Mouse (Mus musculus) hindbrain, embryonic 12.5 days (tissue): Measurements from ENCODE around the gene Foxs1. TPM values are rescaled to one million over a fixed set of nuclear protein-coding genes. Genes with fewer than 3 reads are reported as not detected.

Source experiments
- ATAC-seq: fragments of 200-750 bp; cut with Nextera tagmentation; 2 replicates; pipeline ENCODE4 v1.8.0; 2017; ENCODE audit warnings: moderate TSS enrichment; ENCODE audit not compliant: low FRiP score
- H3K27ac ChIP-seq: fragments of 300-500 bp; sonication (generic); 2 replicates; pipeline ENCODE4 v1.5.1; 2016; ENCODE audit warnings: mild to moderate bottlenecking
- H3K27me3 ChIP-seq: fragments of 300-500 bp; sonication (generic); 2 replicates; pipeline ENCODE4 v1.6.1; 2016; ENCODE audit warnings: mild to moderate bottlenecking
- H3K36me3 ChIP-seq: fragments of 300-500 bp; sonication (generic); 2 replicates; pipeline ENCODE4 v1.6.1; 2016; ENCODE audit warnings: mild to moderate bottlenecking
- H3K4me1 ChIP-seq: fragments of 300-500 bp; sonication (generic); 2 replicates; pipeline ENCODE4 v1.6.1; 2016
- H3K4me2 ChIP-seq: fragments of 300-500 bp; sonication (generic); replicated peaks from 2 replicates; pipeline ENCODE4 v1.6.1; 2016; ENCODE audit warnings: mild to moderate bottlenecking
- H3K4me3 ChIP-seq: fragments of 300-500 bp; sonication (generic); 2 replicates; pipeline ENCODE4 v1.5.1; 2016; ENCODE audit warnings: mild to moderate bottlenecking
- H3K9ac ChIP-seq: fragments of 300-500 bp; sonication (generic); 2 replicates; pipeline ENCODE4 v1.6.1; 2016; ENCODE audit warnings: mild to moderate bottlenecking, moderate library complexity
- H3K9me3 ChIP-seq: fragments of 300-500 bp; sonication (generic); replicated peaks from 2 replicates; pipeline ENCODE4 v1.6.1; 2016; ENCODE audit warnings: mild to moderate bottlenecking
- WGBS: fragments of 180-500 bp; shearing (Covaris S2); methylation state at CpG from one replicate; pipeline ENCODE4 v1.1.7; 2016; 5-methylcytosine and 5-hydroxymethylcytosine counted together
- polyA plus RNA-seq: library from polyadenylated mRNA; unstranded; fragments of >200 nt; fragmentation: Nextera tagmentation; extraction: Ambion mirVana; gene quantifications from 2 replicates; pipeline ENCODE4 v1.2.1, GENCODE M21; 2016

The Foxs1 gene
- polyA plus RNA-seq, 1 experiment from 2014 or later, result 2.5 TPM

GRCm38 (mm10) chr2:152925189-152925872, 7.7 kb downstream of the Foxs1 start:
- Histone ChIP-seq H3K9ac (no peak overlapping the region), H3K36me3 (no peaks in the 10 kb centered on the region), H3K9me3 (no peaks in the 10 kb centered on the region), H3K27ac (0 out of 2 replicates have a peak overlapping the region, but pooled peaks have one; percentile 18), H3K4me3 (no peak overlapping the region), H3K4me2 (no peak overlapping the region), H3K27me3 (peaks cover 5% of the 10 kb centered on the region; the same call in 1 of the 2 replicates), H3K4me1 (peaks cover 34% of the 10 kb centered on the region)
- ATAC-seq, result no peak
- 62% methylated on average over 11 of the region's 11 CpGs for WGBS

- Histone ChIP-seq H3K9me3 (no peaks in the 10 kb centered on the region), H3K4me1 (peaks cover 29% of the 10 kb centered on the region), H3K4me2 (no peak overlapping the region), H3K36me3 (no peaks in the 10 kb centered on the region), H3K27me3 (no peaks in the 10 kb centered on the region), H3K27ac (no peak overlapping the region), H3K9ac (no peak overlapping the region), H3K4me3 (no peak overlapping the region)
- ATAC-seq, result no peak
- WGBS, result 84% methylated on average over 5 of the region's 5 CpGs
These were observed 8.5 kb downstream of the Foxs1 start for GRCm38 (mm10) chr2:152924543-152924942.

- ATAC-seq, result no peak
- no peak overlapping the region for H3K4me3 ChIP-seq
- H3K27me3 ChIP-seq, result no peaks in the 10 kb centered on the region
- H3K9ac ChIP-seq, result no peak overlapping the region
- 45% methylated on average over 8 of the region's 8 CpGs for WGBS
- H3K9me3 ChIP-seq, result no peaks in the 10 kb centered on the region
- H3K27ac ChIP-seq, result no peak overlapping the region
- H3K4me2 ChIP-seq, result no peak overlapping the region
- no peaks in the 10 kb centered on the region for H3K36me3 ChIP-seq
- peaks cover 29% of the 10 kb centered on the region for H3K4me1 ChIP-seq
These were observed 8.9 kb downstream of the Foxs1 start for GRCm38 (mm10) chr2:152924128-152924527.

GRCm38 (mm10) chr2:152923621-152924020, 9.4 kb downstream of the Foxs1 start:
- H3K4me3 ChIP-seq, result no peak overlapping the region
- peaks cover 29% of the 10 kb centered on the region for H3K4me1 ChIP-seq
- H3K4me2 ChIP-seq, result no peak overlapping the region
- H3K27ac ChIP-seq, result no peak overlapping the region
- no peaks in the 10 kb centered on the region for H3K9me3 ChIP-seq
- H3K9ac ChIP-seq, result no peak overlapping the region
- H3K36me3 ChIP-seq, result no peaks in the 10 kb centered on the region
- ATAC-seq, result no peak
- 44% methylated on average over 3 of the region's 3 CpGs for WGBS
- H3K27me3 ChIP-seq, result no peaks in the 10 kb centered on the region

- 0 out of 2 replicates have a peak, but pooled peaks have one; percentile 23 for ATAC-seq
- Histone ChIP-seq H3K4me2 (no peak overlapping the region), H3K4me3 (no peak overlapping the region), H3K9me3 (no peaks in the 10 kb centered on the region), H3K36me3 (no peaks in the 10 kb centered on the region), H3K4me1 (peaks cover 31% of the 10 kb centered on the region), H3K27ac (no peak overlapping the region), H3K27me3 (peaks cover under 1% of the 10 kb centered on the region; the same call in 1 of the 2 replicates), H3K9ac (no peak overlapping the region)
- WGBS, result 29% methylated on average over 7 of the region's 7 CpGs
These were observed 10.6 kb downstream of the Foxs1 start for GRCm38 (mm10) chr2:152922376-152922775.

GRCm38 (mm10) chr2:152917671-152918070, 15.3 kb downstream of the Foxs1 start:
- no peak for ATAC-seq
- 61% methylated on average over 9 of the region's 9 CpGs for WGBS
- Histone ChIP-seq H3K36me3 (no peaks in the 10 kb centered on the region), H3K27ac (no peak overlapping the region), H3K9ac (no peak overlapping the region), H3K4me3 (no peak overlapping the region), H3K27me3 (peaks cover 26% of the 10 kb centered on the region), H3K4me2 (no peak overlapping the region), H3K9me3 (no peaks in the 10 kb centered on the region), H3K4me1 (peaks cover 15% of the 10 kb centered on the region)

- peaks cover 42% of the 10 kb centered on the region for H3K27me3 ChIP-seq
- H3K9ac ChIP-seq, result no peak overlapping the region
- H3K4me3 ChIP-seq, result no peak overlapping the region
- WGBS, result 55% methylated on average over 5 of the region's 5 CpGs
- no peak overlapping the region for H3K27ac ChIP-seq
- H3K4me1 ChIP-seq, result peaks cover 8% of the 10 kb centered on the region; the same call in 1 of the 2 replicates
- no peaks in the 10 kb centered on the region for H3K36me3 ChIP-seq
- no peak for ATAC-seq
- H3K4me2 ChIP-seq, result no peak overlapping the region
- H3K9me3 ChIP-seq, result no peaks in the 10 kb centered on the region
These were observed 16.9 kb downstream of the Foxs1 start for GRCm38 (mm10) chr2:152916111-152916510.

GRCm38 (mm10) chr2:152915453-152915852, 17.6 kb downstream of the Foxs1 start:
- no peak overlapping the region for H3K9ac ChIP-seq
- no peaks in the 10 kb centered on the region for H3K36me3 ChIP-seq
- no peak overlapping the region for H3K4me2 ChIP-seq
- peaks cover 8% of the 10 kb centered on the region; the same call in 1 of the 2 replicates for H3K4me1 ChIP-seq
- no peak overlapping the region for H3K4me3 ChIP-seq
- H3K27ac ChIP-seq, result no peak overlapping the region
- 76% methylated on average over 4 of the region's 4 CpGs for WGBS
- H3K27me3 ChIP-seq, result peaks cover 49% of the 10 kb centered on the region
- ATAC-seq, result no peak
- no peaks in the 10 kb centered on the region for H3K9me3 ChIP-seq

- H3K4me3 ChIP-seq, result 0 out of 2 replicates have a peak overlapping the region, but pooled peaks have one; percentile 1
- peaks cover 8% of the 10 kb centered on the region; the same call in 1 of the 2 replicates for H3K4me1 ChIP-seq
- H3K4me2 ChIP-seq, result peak overlapping the region; percentile 36
- peak; percentile 72 for ATAC-seq
- 4% methylated on average over 18 of the region's 18 CpGs for WGBS
- H3K27ac ChIP-seq, result no peak overlapping the region
- H3K27me3 ChIP-seq, result peaks cover 51% of the 10 kb centered on the region
- H3K36me3 ChIP-seq, result no peaks in the 10 kb centered on the region
- no peaks in the 10 kb centered on the region for H3K9me3 ChIP-seq
- 0 out of 2 replicates have a peak overlapping the region, but pooled peaks have one; percentile 6 for H3K9ac ChIP-seq
These were observed 18.5 kb downstream of the Foxs1 start for GRCm38 (mm10) chr2:152914310-152915120.

GRCm38 (mm10) chr2:152913471-152913870, 19.5 kb downstream of the Foxs1 start:
- no peak overlapping the region for H3K4me3 ChIP-seq
- H3K4me2 ChIP-seq, result no peak overlapping the region
- H3K27me3 ChIP-seq, result peaks cover 51% of the 10 kb centered on the region
- ATAC-seq, result no peak
- H3K9ac ChIP-seq, result no peak overlapping the region
- no peaks in the 10 kb centered on the region for H3K9me3 ChIP-seq
- no peaks in the 10 kb centered on the region for H3K36me3 ChIP-seq
- peaks cover 8% of the 10 kb centered on the region; the same call in 1 of the 2 replicates for H3K4me1 ChIP-seq
- H3K27ac ChIP-seq, result no peak overlapping the region
- WGBS, result 47% methylated on average over 7 of the region's 7 CpGs

GRCm38 (mm10) chr2:152911432-152911831, 21.6 kb downstream of the Foxs1 start:
- H3K9me3 ChIP-seq, result no peaks in the 10 kb centered on the region
- no peak overlapping the region for H3K4me3 ChIP-seq
- 37% methylated on average over 6 of the region's 6 CpGs for WGBS

GRCm38 (mm10) chr2:152911031-152911430, 22.0 kb downstream of the Foxs1 start, which contains the start of gene Mylk2:
TSS of gene Mylk2 (plus strand) at chr2:152911352.
- ATAC-seq, result no peak
- Histone ChIP-seq H3K27me3 (peaks cover 45% of the 10 kb centered on the region), H3K4me2 (no peak within 1 kb of the TSS), H3K9ac (no peak within 1 kb of the TSS), H3K36me3 (no peaks in the 10 kb centered on the region), H3K27ac (no peak within 1 kb of the TSS), H3K4me3 (no peak within 1 kb of the TSS), H3K4me1 (peaks cover 20% of the 10 kb centered on the region), H3K9me3 (no peaks in the 10 kb centered on the region)
- WGBS, result 23% methylated on average over 12 of the region's 12 CpGs

More at GRCm38 (mm10) chr2:152911432-152911831, 21.6 kb downstream of the Foxs1 start:
- Histone ChIP-seq H3K36me3 (no peaks in the 10 kb centered on the region), H3K4me1 (peaks cover 18% of the 10 kb centered on the region), H3K27me3 (peaks cover 45% of the 10 kb centered on the region), H3K9ac (no peak overlapping the region), H3K27ac (no peak overlapping the region), H3K4me2 (no peak overlapping the region)
- no peak for ATAC-seq
